Mouse (Mus musculus) lung, adult 18-20 months (tissue): ENCODE measurements around the gene Top3b.
"Not testable (repeated sequence)": the region's sequence is repeated elsewhere in the genome, so short reads cannot be mapped to it uniquely, and the experiment has no call there.

ENCODE experiments used
- DNase-seq, 2 experiments: peaks; one replicate each; pipeline ENCODE4 v3.0.0; 2022; ENCODE audit warnings: mixed read lengths in 2 of 2

The Top3b gene

DNA sequence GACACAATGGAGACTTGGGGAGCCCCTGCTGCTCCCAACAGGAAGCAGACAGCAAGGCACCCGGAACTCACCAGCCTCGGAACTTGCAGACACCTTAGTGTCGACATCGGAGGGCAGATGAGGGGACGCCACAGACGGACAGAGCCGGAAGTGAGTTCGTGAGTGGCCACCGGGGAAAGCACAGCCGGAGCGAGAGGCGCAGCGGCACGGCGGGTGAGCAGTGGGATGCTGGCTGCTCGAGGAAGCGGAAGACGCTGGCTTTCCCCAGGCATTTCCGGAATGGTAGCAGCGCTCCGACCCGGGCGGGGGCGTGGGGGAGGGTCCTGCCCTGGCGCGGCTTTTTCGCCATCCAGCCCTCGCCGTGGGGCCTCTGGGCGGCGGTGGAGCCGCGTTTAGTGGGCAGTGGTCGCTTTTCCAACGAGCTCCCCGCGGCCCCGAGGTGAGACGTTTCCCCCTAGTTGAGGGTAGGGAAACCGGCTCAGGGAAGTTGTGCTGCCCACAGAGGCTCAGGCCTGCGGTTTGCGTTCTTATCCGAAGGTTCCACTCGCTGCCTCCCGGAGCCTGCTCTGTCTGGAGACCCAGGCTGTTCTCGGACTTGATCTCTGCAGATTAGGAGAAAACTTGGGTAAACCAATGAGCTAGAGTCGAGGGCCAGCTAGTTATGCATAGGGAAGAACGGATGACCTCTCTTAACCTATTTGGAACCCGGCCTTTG lies at the start of gene Top3b, which contains the start of gene Vpreb1:
TSS of gene Top3b (plus strand) at position 120 of the 715 bp plus-strand sequence.
TSS of gene Vpreb1 (minus strand) at position 227 of the 715 bp plus-strand sequence.
- peak; percentile 90 to 92 for DNase-seq

DNA sequence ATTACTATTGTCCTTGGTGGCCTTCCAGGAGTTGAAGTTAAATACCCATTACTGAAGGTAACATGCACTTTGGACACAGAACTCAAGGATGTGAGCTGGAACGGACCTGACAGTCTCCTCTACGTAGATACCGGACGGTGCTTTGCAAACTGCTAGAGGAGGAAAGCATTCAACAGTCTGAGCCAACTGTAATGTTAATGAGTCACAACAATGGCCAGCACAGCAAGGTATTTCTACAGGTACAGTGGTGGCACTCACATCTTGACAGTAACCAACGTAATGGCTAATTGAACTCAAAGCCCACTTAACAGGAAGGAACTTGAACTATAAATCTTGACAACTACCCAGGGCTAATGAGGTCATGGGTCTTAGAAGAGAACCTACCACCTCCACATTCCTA lies 45.1 kb upstream of the Top3b start:
- DNase-seq, result no peak

DNA sequence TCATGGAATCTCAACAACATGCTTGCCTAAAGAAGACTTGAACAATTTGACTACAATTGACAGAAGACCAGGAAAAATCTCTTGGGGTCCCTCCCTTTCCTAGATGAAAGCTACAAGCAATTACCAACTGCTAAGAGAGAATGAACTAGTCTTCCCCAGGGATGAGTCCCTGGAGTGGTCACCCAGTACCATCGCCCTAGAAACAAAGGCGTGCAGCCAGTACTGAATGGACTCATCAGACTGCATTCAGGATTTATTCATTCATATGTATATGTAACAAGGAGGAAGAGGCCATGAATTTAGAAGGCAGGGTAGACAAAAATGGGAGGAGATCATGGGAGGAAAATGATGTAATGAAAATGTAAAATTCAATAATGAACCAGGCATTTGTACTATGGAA lies 44.3 kb upstream of the Top3b start:
- DNase-seq, result no peak

DNA sequence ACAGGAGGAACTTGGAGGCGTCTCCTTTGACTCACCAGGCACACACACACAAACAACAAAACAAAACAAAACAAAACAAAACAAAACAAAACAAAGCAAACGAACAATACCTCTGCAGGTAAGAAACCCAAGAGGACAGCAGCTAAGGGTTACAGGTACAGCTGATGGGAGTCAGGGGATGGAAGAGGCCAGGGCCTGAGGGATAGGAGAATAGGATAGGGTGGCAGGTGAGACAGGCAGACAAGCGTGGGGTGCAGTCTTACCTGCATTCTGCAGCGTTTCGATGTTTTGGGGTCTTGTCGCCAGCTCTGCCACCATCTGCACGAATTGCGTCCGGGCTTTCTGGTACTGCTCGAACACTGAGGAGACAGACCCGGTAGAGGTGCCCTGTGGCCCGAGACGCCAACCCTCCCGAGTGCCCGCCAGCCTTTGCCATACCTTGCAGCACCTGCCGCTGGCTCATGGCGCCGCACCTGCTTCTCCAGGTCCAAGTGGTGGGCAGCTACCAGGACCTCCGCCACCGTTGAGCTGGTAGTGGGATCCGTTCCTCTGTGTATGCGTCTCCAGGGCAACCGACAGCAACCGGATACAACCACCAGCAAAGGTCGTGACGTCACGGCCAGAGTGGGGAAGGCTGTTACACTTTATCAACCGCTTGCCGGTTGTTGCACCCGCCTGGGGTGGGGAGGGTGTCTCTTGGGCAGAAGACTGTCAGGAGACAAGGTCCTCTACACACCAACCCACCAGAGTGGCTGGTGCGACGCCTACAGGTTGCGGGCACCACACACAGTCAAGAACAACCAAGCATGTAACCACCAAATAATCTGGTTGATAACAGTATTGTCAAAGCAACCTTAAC lies 41.5 kb upstream of the Top3b start, which contains the start of gene Spag6l:
TSS of gene Spag6l (minus strand) at position 700 of the 859 bp plus-strand sequence.
- peak; percentile 31 to 61 for DNase-seq

- DNase-seq, result no peak
Measured at GRCm38 (mm10) chr16:16829671-16830070, 40.9 kb upstream of the Top3b start.

DNA sequence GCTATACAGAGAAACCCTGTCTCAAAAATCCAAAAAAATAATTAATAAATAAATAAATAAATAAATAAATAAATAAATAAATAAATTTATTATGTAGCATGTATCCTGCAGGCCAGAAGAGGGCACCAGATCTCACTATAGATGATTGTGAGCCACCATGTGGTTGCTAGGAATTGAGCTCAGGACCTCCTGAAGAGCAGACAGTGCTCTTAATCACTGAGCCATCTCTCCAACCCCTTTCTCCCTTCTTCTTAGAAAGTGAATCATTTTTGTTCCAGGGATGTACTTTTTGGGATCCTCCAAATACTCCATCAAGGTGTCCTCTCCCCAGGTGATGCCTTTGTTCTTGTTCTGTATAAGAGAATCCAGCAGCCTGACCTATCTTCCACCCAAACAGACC lies 21.3 kb upstream of the Top3b start:
- DNase-seq, result no peak

- DNase-seq, result no peak
Measured at GRCm38 (mm10) chr16:16852411-16852810, 18.1 kb upstream of the Top3b start.

- DNase-seq, result peak; percentile 54 to 67
Measured at GRCm38 (mm10) chr16:16854836-16855235, 15.7 kb upstream of the Top3b start.

GRCm38 (mm10) chr16:16855541-16855940 lies 15.0 kb upstream of the Top3b start:
- no peak for DNase-seq

GRCm38 (mm10) chr16:16856054-16856453 lies 14.5 kb upstream of the Top3b start:
- not testable (repeated sequence) for DNase-seq

DNA sequence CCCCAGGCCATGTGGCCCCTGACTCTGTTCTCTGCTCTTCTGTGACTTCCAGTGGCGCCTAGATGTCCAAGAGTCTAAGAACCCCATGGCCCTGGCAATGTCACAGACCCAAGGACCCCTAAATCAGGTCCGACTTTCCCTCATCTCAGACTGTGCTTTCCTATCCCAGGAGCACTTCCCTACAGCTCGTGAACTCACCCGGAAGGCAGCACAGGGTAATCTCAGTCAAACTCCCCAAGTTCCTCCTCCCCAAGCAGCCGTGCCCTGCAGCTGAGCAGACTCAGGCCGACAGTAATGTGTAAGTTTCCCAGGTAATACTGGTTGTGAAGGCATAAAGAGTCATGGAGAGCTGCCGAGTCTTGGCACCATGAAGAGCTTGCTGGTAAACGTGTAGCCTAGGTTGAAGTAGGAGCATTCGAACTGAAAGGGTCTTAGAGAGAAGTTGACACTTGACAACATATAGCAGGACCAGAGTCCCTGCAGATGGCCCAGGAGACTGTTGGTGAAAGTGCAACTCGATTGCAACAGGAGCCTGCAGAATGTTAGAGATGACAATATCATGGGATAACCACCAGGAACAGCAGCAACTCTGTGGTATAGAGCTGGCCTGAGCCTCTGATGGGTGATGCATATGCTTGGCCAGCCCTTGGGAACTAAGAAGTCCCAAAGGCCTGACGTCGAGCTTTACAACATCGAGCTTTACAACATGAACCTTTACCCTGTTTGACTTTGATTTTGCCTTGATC lies 13.6 kb upstream of the Top3b start:
- DNase-seq, result no peak

DNA sequence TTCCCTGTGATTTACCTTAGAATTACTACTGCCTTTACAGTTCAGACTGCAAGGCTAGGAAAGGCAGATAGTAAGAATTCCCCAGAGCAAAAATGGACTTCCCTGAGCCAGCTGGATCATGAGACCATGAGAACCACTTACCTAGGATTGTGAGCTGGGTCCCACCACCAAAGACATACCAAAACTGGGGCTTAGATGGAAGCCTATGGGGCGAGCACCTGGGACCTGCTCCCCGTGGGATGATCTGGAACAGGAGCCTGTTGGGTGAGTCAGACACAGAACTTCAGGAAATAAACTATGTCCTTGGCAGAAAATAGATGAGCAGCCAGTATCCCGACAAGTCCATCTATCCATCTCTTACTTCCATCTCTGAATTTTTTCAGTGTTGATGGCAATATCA lies 8.2 kb upstream of the Top3b start:
- no peak for DNase-seq

DNA sequence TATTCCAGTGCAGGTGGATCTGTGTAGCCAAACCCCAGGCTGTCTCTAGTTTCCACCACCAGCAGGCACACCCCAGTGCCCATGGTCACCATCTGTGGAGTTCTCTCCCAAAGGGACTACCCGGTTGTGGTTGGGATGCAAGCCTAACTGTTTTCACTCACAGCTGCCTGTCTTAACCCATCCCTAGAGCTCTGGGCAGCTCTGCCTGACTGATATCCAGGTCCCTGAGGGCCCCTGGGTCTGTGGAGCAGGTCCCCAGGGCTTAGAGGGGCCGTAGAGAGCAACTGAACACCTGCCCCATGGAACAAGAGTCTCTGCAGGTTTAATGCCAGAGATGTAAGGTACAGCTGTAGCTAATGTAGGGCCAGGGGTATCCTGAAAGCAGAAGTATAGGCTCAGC lies 6.6 kb upstream of the Top3b start, which contains the start of gene Igll1:
TSS of gene Igll1 (minus strand) at position 8 of the 400 bp plus-strand sequence.
- peak in 1 of 2 experiments; percentile 2 for DNase-seq

- no peak for DNase-seq
Measured at GRCm38 (mm10) chr16:16865217-16865616, 5.3 kb upstream of the Top3b start.

- peak; percentile 75 to 82 for DNase-seq
Measured at GRCm38 (mm10) chr16:16865696-16866561, 4.6 kb upstream of the Top3b start.

- no peak for DNase-seq
Measured at GRCm38 (mm10) chr16:16870241-16870616, 307 bp upstream of the Top3b start.

DNA sequence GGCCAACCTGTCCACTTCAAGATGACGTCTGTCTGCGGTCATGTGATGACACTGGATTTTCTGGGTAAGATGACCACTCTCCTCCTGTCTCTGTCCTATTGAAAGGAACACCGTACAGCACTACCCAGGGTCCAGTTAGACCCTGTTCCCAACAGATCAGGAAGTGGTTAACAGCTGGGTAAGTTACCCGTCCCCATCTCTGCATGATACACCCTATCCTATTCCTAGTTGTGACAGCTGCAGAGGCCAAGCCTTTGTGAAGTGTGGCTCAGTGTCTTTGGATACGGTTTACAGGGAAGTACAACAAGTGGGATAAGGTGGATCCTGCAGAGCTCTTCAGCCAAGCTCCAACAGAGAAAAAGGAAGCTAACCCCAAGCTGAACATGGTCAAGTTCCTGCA lies 8.5 kb downstream of the Top3b start:
- DNase-seq, result no peak

GRCm38 (mm10) chr16:16888341-16888740 lies 17.8 kb downstream of the Top3b start:
- DNase-seq, result no peak

DNA sequence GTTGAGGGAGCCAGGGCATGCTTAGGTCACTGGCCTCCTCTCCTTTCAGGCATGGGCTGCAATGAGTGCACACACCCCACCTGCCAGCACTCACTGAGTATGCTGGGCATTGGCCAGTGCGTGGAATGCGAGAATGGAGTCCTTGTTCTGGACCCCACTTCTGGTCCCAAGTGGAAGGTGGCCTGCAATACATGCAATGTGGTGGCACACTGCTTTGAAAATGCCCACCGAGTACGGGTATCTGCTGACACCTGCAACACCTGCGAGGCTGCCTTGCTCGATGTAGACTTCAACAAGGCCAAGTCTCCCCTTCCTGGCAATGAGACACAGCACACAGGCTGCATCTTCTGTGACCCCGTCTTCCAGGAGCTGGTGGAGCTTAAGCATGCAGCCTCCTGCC lies 21.8 kb downstream of the Top3b start:
- DNase-seq, result no peak

- no peak for DNase-seq
Measured at GRCm38 (mm10) chr16:16896015-16896381, 25.5 kb downstream of the Top3b start.

- DNase-seq, result peak; percentile 94 to 97
Measured at GRCm38 (mm10) chr16:16896382-16897055, 26.0 kb downstream of the Top3b start, which contains the start of gene Ppm1f. Gene Ppm1f (plus strand): TSS chr16:16896469.
